Mouse (Mus musculus) stomach, postnatal 0 days (tissue): Measurements from ENCODE around the gene Mgarp.

Source experiments
- CTCF ChIP-seq: IDR thresholded peaks from 2 replicates; pipeline ENCODE4 v1.5.1; 2016; ENCODE audit warnings: antibody characterized with exemption, low read depth, mild to moderate bottlenecking, moderate library complexity
- EP300 ChIP-seq: optimal IDR thresholded peaks from 2 replicates; pipeline ENCODE3; 2016; ENCODE audit warnings: antibody characterized with exemption

DNA sequence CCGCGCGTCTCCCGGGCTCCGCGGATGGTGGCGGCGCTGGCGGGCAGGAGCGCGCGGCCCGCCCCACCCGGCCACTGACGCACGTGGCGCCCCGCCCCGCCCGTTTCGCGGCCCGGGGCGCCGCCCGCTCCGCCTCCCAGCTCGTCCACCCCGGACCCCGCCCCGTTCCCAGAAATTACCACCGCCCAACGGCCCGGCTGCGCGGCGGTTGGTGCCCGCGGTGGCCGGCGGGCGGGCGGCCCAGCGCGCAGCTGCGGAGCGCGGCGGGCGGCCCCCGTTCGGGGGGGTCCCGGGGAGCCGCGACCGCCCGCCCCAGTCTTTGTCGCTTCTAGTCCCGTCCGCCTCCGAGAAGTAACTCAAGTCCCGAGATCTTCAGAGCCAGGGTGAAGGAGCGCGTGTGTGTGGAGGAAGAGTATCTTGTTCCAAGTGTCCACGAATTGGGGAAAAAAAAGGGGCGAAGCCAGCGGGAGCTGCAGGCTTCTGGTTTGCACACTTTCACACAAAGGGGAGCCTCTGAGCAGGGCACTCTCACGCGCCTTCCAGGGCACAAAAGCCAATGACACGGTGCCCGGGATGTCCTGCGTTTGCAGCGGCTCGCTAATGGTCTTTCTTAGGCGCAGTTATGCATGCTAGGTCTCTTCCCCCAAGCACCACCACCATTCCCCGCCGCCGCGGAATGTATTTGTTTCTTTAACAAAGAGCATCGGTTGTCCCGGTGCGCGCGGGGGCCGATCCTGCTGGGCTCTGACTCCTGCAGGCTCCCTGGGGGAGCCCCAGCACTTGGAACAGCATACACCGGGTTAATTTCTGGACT is 55.1 kb downstream of the Mgarp start:
- peak; percentile 10; the same call in 1 of the 2 replicates for TF ChIP-seq CTCF
- TF ChIP-seq EP300: no peak
